Mouse (Mus musculus): ENCODE measurements around the gene Fzd2. TPM values are rescaled to one million over a fixed set of nuclear protein-coding genes. Genes with fewer than 3 reads are reported as not detected.

Gene Fzd2
- total RNA-seq, 2 experiments from 2014 or later, result 9.3 to 10.2 TPM

Other genes starting within 250 kb of the Fzd2 start
- gene Slc4a1, start 238.2 kb upstream of the Fzd2 start, total RNA-seq (2021), result under 1 TPM; 0.32 to 0.54 TPM
- 100 to 1,000 TPM; 356 to 431 TPM for gene Rundc3a, start 211.0 kb upstream of the Fzd2 start, total RNA-seq (2021)
- 10 to 100 TPM; 74.8 to 80.1 TPM for gene Slc25a39, start 196.4 kb upstream of the Fzd2 start, total RNA-seq (2021)
- gene Grn, start 174.1 kb upstream of the Fzd2 start, total RNA-seq (2021), result 10 to 100 TPM; 81.8 to 83.7 TPM
- gene Fam171a2, start 156.7 kb upstream of the Fzd2 start, total RNA-seq (2021), result 100 to 1,000 TPM; 115 TPM
- gene Itga2b, start 134.3 kb upstream of the Fzd2 start, total RNA-seq (2021), result 1 to 10 TPM; 3.6 to 3.7 TPM
- 10 to 100 TPM; 47.0 to 51.1 TPM for gene Gpatch8, start 48.0 kb upstream of the Fzd2 start, total RNA-seq (2021)
- 1 to 10 TPM; 6.0 to 7.1 TPM for gene Gm11627, start 24.9 kb upstream of the Fzd2 start, total RNA-seq (2021)
- not detected for gene Meioc, start 59.3 kb downstream of the Fzd2 start, total RNA-seq (2021)
- 10 to 100 TPM; 28.3 to 36.1 TPM for gene Ccdc43, start 93.4 kb downstream of the Fzd2 start, total RNA-seq (2021)
- 100 to 1,000 TPM; 130 to 149 TPM for gene Adam11, start 157.0 kb downstream of the Fzd2 start, total RNA-seq (2021)
- 10 to 100 TPM; 15.4 to 17.6 TPM for gene Gjc1, start 215.3 kb downstream of the Fzd2 start, total RNA-seq (2021)
- gene Higd1b, start 231.5 kb downstream of the Fzd2 start, total RNA-seq (2021), result 10 to 100 TPM in 1 of 2 experiments, 1 to 10 TPM in 1; 9.3 to 11.1 TPM

All from layer of hippocampus, postnatal 10 days (tissue).